Mouse (Mus musculus): Measurements from ENCODE around the gene A630089N07Rik. TPM values are rescaled to one million over a fixed set of nuclear protein-coding genes. Genes with fewer than 3 reads are reported as not detected.

The A630089N07Rik gene
- 10 to 100 TPM; 15.6 to 19.5 TPM for polyA plus RNA-seq (2017; shearing (Covaris generic))

GRCm38 (mm10) chr16:98081889-98082818 is at the start of gene A630089N07Rik:
TSS of gene A630089N07Rik (minus strand) at chr16:98082450.

DNA sequence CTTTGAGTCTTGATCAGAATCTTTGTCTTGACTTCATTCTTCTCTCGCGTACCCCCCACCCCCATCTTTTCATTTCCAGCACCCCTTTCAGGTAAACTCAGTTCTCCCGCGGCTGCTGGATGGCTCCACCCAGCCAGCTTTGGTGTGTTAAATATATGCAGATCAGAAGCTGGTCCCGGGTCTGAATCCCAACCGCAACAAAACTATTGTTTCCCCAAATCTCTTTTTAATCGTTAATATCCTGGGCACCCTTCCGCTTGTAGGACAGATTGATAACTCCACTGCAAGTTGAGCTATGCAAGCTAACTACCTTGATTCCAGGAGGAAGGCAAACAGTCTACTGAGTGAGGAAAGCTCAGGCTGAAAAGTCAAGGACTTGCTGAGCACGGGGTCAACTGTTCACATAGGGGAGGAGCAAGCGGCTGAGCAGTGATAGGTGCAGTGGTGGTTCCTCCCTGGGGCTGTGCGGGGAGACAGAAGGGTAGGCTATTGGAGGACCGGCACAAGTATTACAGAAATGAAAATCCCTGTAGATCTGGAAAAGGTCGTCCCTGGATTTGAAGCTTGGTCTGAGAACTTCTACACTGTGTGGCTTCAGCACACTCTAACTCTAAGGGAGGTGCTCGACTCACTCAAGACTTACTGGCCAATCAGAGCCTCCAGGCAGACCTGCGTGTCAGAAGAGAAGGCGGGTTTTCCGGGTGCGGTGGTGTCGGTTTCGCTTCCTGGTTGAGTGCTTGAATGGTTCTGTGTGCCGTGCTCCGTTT is 85.5 kb downstream of the A630089N07Rik start, which contains the start of gene B230307C23Rik:
Gene B230307C23Rik (plus strand): TSS at position 700 of the 767 bp plus-strand sequence.

DNA sequence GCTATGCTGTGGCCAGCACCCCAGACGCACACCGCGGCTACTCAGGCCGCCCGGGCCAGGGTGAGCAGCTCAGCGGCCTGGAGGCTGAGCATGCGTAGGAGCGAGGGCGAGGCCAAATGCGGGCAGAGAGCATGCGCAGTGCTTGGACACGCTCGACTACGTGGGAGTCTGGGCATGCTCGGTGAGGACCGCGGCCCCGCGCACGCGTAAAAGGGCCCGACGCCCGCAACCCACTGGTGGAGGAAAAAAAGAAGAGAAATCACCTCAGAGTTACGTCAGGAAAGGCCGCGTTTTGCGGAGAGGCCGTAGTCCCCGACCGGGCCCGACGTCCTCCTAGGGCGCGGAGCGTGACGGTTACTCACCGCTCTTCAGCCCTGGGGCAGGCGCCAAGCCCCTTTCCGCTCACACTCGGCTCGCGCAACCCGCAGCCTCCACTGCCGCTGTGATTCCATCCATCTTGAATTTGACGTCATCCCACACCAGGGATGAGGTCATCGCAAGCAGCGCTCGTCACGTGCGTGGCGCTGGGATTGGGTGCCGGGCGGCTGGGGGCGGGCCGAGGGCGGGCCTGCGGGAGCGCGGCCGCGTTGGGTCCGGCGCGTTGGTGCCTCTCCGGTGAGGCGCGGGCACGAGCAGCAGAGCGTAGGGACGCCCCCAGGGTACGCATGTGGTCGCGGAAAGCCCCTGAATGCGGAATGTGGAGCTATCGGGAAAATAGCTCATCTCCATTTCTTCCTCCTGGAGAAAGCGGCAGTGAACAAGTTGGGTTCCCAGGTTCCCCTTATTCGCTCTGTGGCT is 119.9 kb downstream of the A630089N07Rik start, which contains the start of the genes C2cd2 and Zbtb21:
Gene C2cd2 (minus strand): TSS at position 448 of the 798 bp plus-strand sequence.
Gene Zbtb21 (minus strand): TSS at position 472 of the 798 bp plus-strand sequence.

Other genes starting within 250 kb of the A630089N07Rik start
- gene Prdm15, start 230.6 kb downstream of the A630089N07Rik start, polyA plus RNA-seq (2017; shearing (Covaris generic)) = 10 to 100 TPM; 21.9 to 45.7 TPM
- gene C2cd2, start 119.9 kb downstream of the A630089N07Rik start, polyA plus RNA-seq (2017; shearing (Covaris generic)) = 10 to 100 TPM; 13.8 to 14.4 TPM
- gene Zbtb21, start 119.8 kb downstream of the A630089N07Rik start, polyA plus RNA-seq (2017; shearing (Covaris generic)) = 10 to 100 TPM; 12.5 to 18.2 TPM
- gene B230307C23Rik, start 85.1 kb downstream of the A630089N07Rik start, polyA plus RNA-seq (2017; shearing (Covaris generic)) = 10 to 100 TPM; 29.5 to 38.7 TPM